Mouse (Mus musculus) spleen, adult 12 weeks (tissue): ENCODE data around the gene Zfp874a.
"Not testable (repeated sequence)": the region's sequence is repeated elsewhere in the genome, so short reads cannot be mapped to it uniquely, and the experiment has no call there.

Source experiments
- DNase-seq: peaks from one replicate; pipeline ENCODE4 v3.0.0; 2022; ENCODE audit warnings: low spot score

Gene Zfp874a

GRCm38 (mm10) chr13:67376255-67376654 lies 75.2 kb downstream of the Zfp874a start:
- DNase-seq: not testable (repeated sequence)

GRCm38 (mm10) chr13:67375050-67375911 lies 76.1 kb downstream of the Zfp874a start, which contains the start of the genes Gm28041 and Zfp456:
Gm28041 (minus strand) TSS chr13:67375733.
Zfp456 (minus strand) TSS chr13:67375810.
- peak; percentile 65 for DNase-seq
